Mouse (Mus musculus): ENCODE data around the gene Grhl1. TPM values are rescaled to one million over a fixed set of nuclear protein-coding genes. Genes with fewer than 3 reads are reported as not detected.

The Grhl1 gene
- polyA plus RNA-seq, 1 experiment, result 6.7 TPM

GRCm38 (mm10) chr12:24644125-24644571 lies 72.1 kb downstream of the Grhl1 start:
- no peak for DNase-seq (ENCODE audit: low read depth)

DNA sequence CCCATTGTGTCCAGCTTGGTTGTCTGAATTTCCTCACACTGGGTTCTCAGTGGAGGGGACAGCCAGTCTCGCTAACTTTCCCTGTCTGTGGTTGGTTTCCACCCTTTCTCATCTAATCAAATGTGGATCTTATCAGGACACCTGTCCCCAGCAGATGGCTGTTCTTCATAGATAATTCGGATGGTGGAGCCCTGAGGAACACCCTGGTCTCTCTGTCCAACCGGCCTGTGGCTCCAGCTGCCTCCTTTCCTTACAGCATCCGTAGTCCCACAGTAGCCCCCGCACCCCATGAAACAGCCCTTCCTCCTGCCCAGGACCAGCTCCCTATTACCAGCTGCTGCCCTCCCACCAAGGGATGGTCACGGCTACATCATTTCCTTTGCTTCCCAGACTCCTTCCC lies 73.8 kb downstream of the Grhl1 start:
- no peak for DNase-seq (ENCODE audit: low read depth)

- DNase-seq (ENCODE audit: low read depth), result no peak
Measured at GRCm38 (mm10) chr12:24648094-24648493, 76.0 kb downstream of the Grhl1 start.

- DNase-seq (ENCODE audit: low read depth), result no peak
Measured at GRCm38 (mm10) chr12:24650415-24651062, 78.5 kb downstream of the Grhl1 start.

DNA sequence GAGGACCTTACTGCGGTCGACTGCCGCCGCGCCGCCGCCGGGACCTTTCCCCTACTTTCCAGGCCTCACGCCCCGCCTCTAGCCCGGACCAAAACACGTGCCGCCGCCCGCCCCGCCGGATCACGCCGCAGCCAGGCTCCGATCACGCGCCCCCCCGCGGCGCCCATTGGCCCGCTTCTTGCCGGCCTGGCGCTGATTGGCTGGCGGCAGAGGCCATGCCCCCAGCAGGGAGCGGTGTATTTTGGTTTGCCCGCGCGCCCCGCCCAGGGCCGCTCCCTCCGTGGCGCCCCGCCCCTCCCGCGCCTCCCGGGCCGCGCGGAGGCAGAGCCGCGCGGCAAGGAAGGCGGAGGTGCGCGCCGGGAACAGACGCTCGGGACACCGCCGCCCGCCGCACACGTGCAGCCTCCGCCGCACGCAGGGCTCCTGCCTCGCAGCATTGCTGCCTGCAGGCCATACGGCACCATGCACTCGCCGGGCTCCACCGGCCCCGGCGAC lies 79.0 kb downstream of the Grhl1 start, which contains the start of gene Klf11:
TSS of gene Klf11 (plus strand) at position 212 of the 495 bp plus-strand sequence.
- DNase-seq (ENCODE audit: low read depth), result no peak

- DNase-seq (ENCODE audit: low read depth), result no peak
Measured at GRCm38 (mm10) chr12:24651642-24652342, 79.7 kb downstream of the Grhl1 start.

DNA sequence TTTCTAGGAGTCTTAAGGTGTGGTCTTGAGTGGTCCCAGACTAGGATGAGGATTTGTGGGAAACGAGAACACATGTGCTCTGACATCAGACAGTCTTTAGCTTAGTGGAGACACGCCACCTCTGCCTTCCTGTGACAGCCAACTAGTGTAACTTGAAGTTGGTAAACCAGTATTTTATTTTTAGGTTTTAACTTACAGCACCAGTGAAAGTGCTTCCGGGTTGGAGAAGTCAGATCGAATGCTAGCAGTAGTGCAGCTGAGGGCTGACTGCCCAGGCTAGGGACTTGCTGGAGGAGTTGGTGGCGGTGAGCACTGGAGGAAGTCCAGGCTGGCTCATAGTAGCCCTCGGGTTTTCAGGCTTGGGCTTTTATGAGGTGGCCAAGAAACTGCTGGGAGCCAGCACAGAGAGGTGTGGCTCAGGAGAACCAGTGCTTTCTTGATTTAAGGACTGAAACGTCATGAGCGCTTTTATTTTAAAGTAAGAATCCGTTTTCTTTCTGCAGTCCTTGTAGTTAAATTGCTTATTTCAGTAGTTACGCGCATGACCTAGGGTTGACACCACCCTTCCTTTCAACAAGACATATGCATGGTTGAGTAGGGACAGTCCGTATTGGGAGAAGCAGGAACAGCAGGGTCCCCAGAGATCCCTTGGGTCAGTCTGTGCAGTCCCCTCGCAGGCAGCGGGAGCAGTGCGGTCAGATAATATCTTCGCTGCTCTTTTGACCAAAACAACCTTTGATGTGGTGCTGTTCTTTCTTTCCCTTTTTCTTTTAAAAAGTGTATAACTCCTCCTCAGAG lies 82.2 kb downstream of the Grhl1 start:
- DNase-seq (ENCODE audit: low read depth), result no peak

- DNase-seq (ENCODE audit: low read depth), result no peak
Measured at GRCm38 (mm10) chr12:24656436-24656835, 84.4 kb downstream of the Grhl1 start.

DNA sequence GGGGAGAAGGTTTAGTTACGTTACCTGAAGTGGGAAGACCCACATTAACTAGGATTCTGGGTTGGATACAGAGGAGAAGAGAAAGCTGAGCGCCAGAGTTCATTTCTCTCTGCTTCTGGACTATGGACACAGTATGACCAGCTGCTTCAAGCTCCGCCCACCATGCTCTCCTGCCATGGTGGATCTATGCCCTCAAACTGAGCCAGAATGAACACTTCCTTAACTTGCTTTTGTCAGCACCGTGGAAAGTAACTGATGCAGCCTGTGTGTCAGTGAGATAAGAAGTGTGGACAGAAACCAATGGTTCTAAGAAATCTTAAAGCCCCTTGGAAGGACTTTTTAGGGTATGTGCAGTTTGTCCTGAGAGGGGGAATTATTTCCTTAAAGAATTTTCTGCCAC lies 86.9 kb downstream of the Grhl1 start:
- DNase-seq (ENCODE audit: low read depth), result no peak

GRCm38 (mm10) chr12:24659923-24660322 lies 87.8 kb downstream of the Grhl1 start:
- no peak for DNase-seq (ENCODE audit: low read depth)

DNA sequence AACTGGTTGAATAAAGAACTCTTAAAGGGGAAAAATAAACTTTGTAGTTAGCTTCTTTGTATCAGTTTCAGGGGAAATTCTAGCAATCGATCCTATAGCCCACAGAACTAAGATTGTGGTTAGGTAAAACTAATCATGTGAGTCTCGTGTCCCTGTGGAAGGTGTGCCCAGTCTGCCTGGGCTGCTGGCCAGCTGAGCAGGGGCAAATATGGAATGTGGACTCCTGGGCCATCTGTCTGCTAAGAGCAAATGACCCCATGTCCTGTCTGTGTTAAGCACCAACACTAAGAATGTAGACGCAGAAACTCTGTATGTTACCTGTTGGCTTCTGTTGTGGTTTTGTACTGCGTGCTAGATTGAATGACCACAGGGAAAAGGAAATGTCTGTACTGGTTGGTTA lies 89.0 kb downstream of the Grhl1 start:
- DNase-seq (ENCODE audit: low read depth), result no peak

DNA sequence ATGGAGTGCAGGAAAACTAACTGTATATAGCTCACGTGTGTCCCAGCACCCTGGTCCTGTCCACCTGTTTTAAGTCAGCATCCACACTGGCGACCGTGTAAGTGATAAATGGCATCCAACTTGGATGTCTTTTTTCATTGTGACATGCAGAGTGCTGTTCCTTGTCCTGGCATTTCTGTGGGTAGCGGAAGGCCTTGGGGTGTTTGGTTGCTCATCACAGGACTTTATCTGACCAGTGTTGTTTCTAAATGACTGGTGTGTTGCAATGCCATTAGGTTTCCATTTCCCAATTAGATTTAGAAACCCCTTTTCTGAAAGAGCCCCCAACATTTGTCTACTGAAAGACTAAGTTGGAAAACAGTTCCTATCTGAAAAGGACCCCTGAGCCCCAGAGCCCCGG lies 90.0 kb downstream of the Grhl1 start:
- DNase-seq (ENCODE audit: low read depth), result no peak

Other genes starting within 250 kb of the Grhl1 start
- 8.3 and 8.7 TPM in 2 replicates for gene Taf1b, start 73.9 kb upstream of the Grhl1 start, polyA plus RNA-seq (2012; rRNA removed)
- 10.3 and 12.7 TPM in 2 replicates for gene Klf11, start 79.0 kb downstream of the Grhl1 start, polyA plus RNA-seq (2012; rRNA removed)
- gene Cys1, start 109.5 kb downstream of the Grhl1 start, polyA plus RNA-seq (2012; rRNA removed), result 5.2 and 6.1 TPM in 2 replicates
- 2.0 and 2.4 TPM in 2 replicates for gene Rrm2, start 136.0 kb downstream of the Grhl1 start, polyA plus RNA-seq (2012; rRNA removed)